Mouse (Mus musculus) CH12.LX (cell line): Measurements from ENCODE around the gene Gtpbp2.

Experiments used
- CTCF ChIP-seq, 2 experiments: IDR thresholded peaks in 1 of 2; conservative IDR thresholded peaks in 1 of 2; 2 replicates each; pipeline ENCODE4 v1.5.1; 2011 to 2012; ENCODE audit warnings: low read depth in 2 of 2, low read length in 2 of 2, improper control_type of control experiment in 1 of 2, inconsistent platforms in 1 of 2, mild to moderate bottlenecking in 1 of 2, moderate library complexity in 1 of 2
- MAX ChIP-seq: IDR thresholded peaks from 2 replicates; pipeline ENCODE4 v1.6.1; 2011; ENCODE audit warnings: low read length, improper control_type of control experiment
- MEF2A ChIP-seq: IDR thresholded peaks from 2 replicates; pipeline ENCODE4 v1.6.1; 2014; ENCODE audit warnings: low read depth, mild to moderate bottlenecking, inconsistent platforms, low read length, improper control_type of control experiment, borderline replicate concordance

DNA sequence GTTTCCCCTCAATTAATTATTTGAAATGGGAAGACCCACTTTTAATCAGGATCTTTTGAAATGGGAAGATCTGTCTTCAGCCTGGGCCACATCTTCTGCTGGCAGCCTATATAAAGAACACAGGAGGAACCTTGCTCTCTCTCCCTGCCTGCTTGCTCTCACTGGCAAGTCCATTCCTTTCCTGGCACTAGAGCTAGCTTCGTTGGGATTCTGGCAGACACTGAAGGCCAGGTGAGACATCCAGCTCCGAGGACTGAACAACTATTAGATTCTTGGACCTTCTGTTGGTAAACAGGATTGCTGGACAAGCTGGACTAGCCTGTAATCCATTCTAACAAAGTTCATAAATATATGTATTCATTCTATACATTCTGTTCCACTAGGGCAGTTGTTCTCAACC is 28.0 kb downstream of the Gtpbp2 start:
- TF ChIP-seq MAX (no peak), CTCF (conservative IDR thresholded peaks at IDR 0.05 in 1 of 2, IDR thresholded peaks at IDR 0.05 in 1 of 2; ENCODE audit: low read depth in 2 of 2, low read length in 2 of 2) (no peak), MEF2A (no peak)
